Mouse (Mus musculus): ENCODE measurements around the gene Akap2. TPM values are rescaled to one million over a fixed set of nuclear protein-coding genes. Genes with fewer than 3 reads are reported as not detected.

Gene Akap2
- 17.3 and 23.8 TPM in 2 replicates for polyA plus RNA-seq (2012; rRNA removed)

DNA sequence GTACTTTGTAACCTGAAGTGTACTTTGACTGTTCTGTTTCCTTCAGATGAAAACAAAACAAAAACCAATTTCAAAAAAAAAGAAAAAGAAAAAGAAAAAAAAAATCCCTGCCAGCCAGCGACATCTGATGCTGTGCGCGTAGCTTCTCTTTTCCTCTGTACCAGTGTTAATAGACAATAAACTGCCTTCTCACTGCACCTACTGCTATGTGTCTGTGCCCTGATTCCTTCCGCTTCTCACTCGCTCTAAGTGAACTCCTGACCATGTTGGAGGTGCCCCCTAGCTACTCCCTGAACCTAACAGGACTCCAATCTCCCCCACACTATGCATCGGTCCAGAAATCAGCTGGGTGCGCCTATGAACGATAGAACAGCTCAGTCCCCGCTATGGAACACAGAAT lies at the start of gene Akap2:
Gene Akap2, plus strand, starts transcription at position 304 of the 400 bp plus-strand sequence.

DNA sequence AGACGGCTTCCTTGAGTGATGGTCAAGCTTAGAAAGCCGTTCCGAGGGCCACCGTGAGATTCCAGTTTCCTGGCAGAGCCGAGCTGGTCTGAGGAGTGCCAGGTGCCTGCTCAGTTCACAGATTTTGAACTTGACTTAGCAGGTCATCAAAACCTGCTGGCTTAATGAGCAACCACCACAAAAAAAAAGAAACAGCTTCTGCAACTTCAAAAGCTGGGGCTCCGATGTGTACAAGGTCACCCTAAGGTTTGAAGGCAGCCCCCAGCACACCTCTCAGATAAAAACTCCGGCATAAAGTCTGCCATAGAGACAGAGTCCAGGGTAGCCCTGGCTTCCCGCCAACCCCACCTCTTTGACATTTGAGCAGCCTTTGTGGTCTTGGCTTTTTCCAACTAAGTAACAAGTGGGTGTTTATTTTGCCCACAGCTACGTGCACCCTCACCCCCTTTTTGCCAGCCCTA lies 198.8 kb downstream of the Akap2 start, which contains the start of gene D630039A03Rik:
Gene D630039A03Rik, minus strand, starts transcription at position 97 of the 461 bp plus-strand sequence.

Other genes with a start within 250 kb of the Akap2 start
- gene Pakap, start 149.5 kb upstream of the Akap2 start, polyA plus RNA-seq (2012; rRNA removed) = 3.5 and 7.0 TPM in 2 replicates
- gene D630039A03Rik, start 198.6 kb downstream of the Akap2 start, polyA plus RNA-seq (2012; rRNA removed) = 0.12 and 0.43 TPM in 2 replicates
- 319 and 398 TPM in 2 replicates for gene Txn1, start 238.8 kb downstream of the Akap2 start, polyA plus RNA-seq (2012; rRNA removed)

Data from central nervous system, embryonic 11.5 days (tissue).